Mouse (Mus musculus) cerebellum, adult 11 months (tissue): ENCODE data around the gene Nceh1.
"Not testable (repeated sequence)": the region's sequence is repeated elsewhere in the genome, so short reads cannot be mapped to it uniquely, and the experiment has no call there.

Experiments
- DNase-seq: peaks from one replicate; pipeline ENCODE4 v3.0.0; 2022

Nceh1 gene

DNA sequence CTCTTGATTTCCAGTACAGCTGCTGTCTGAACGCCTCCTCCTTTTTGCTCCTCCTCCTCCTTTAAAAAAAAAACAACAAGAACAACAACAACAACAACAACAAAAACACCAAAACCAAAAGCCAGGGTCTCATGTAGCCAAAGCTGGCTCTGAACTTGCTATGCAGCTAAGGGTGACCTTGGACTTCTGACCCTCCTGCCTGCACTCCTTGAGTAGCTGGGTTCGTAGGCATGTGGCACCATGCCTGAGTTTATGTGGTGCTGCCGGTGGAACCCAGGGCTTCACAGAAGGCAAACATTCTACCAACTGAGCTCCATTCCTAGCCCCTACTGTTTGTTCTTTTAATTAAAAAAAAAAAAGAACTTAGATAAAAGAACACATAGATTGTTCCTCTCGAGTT lies 50.6 kb downstream of the Nceh1 start:
- DNase-seq: no peak

DNA sequence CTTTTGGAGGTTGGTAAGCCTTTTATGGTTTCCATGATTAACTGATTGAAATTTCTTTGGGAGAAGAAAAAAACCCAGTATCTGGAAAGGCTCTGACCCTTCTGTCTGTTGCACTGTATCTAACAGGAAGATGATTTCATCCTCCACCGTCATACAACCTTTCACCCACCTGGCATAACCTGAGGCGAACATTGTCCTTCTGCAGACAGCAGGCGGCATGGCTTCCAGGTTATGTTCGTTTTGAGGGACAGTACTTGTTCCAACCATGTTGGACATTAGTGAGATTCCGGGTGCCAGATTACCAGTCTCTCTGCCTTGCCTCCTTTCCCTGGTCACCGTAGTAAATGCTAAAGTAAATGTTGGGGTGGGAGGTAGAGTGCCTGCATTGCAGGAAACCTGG lies 51.1 kb downstream of the Nceh1 start:
- DNase-seq: no peak

DNA sequence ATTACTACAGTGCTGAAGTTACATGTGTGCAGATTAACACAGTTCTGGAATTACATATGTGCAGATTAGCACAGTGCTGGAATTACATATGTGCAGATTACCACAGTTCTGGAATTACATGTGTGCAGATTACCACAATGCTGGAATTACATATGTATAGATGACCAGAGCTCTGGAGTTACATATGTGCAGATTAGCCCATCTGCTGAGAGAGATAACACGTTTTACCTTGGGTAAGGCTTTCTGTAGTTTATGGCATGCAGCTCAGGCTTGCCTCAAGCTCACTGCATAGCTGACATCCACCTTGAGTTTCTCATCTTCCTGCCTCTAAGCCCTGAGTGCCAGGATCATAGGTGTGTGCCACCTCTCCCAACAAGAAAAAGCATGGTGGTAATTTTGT lies 52.2 kb downstream of the Nceh1 start:
- no peak for DNase-seq

DNA sequence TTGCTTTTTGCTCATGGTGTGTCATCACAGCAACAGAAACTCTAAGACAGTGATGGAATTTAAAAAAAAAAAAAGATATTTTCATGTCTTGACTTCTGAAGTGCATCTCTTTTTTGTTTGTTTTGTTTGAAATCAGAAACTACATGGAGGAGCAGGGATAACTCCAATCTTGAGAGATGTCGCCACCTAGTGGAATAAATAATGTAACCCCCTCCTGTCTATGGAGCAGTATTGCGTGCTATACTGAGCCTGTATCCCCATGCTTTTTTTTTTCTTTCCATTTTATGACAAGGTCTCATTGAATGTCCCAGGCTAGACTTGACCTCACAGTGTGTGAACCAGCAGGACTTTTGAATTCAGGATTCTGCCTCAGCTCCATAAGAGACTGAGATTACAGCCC lies 54.5 kb downstream of the Nceh1 start:
- DNase-seq: peak; percentile 9

DNA sequence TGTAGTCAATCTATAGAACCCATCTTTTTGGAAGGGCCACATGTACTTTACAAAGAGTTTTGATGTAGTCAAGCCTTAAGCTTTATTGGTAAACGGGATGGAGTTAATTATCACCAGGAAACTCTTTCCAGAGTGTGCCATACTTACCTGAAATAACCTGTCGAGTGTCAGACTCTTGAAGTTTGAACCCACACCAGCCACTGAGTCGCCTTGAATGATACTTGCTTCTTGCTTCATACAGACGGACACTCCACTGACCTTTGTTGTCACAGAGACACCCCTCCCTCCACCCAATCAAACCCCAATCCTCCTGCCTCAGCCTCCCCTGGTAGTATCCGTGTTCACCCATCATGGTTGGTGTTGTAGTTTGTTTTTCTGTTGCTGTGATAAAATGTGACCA lies 55.8 kb downstream of the Nceh1 start:
- no peak for DNase-seq

DNA sequence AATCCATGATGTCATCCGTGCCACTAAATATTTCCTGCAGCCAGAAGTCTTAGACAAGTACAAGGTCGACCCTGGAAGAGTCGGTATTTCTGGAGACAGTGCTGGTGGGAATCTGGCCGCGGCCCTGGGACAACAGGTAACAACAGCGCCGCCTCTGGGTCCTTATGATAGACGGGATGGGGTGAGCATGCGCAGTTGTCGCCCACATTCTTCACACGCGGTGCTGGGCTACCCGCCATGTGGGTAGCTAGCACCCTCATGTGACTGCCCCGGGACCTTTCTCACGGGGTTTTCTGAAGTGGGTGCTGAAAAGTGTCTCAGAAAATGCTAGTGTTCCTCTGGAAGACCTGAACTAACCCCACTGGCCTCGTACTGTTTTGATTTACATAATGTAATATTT lies 56.8 kb downstream of the Nceh1 start:
- DNase-seq: no peak

DNA sequence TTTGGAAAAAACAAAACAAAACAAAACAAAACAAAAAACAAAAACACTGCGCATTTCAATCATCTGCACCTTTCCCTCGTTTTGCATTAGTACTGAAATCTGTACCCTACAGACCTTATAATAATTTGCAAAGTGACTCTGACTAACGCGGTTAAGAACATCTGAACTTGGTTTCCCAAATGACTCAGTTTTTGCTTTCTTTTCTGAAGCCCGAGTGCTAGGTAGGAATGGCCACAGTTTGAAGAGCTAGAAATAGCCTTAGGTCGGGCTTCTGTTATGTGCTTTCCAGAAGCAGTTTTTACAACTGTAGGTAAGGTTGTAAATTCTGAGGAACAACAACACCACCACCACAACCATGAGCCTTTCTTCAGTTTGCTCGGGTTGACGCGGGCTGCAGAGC lies 59.1 kb downstream of the Nceh1 start:
- DNase-seq: no peak

DNA sequence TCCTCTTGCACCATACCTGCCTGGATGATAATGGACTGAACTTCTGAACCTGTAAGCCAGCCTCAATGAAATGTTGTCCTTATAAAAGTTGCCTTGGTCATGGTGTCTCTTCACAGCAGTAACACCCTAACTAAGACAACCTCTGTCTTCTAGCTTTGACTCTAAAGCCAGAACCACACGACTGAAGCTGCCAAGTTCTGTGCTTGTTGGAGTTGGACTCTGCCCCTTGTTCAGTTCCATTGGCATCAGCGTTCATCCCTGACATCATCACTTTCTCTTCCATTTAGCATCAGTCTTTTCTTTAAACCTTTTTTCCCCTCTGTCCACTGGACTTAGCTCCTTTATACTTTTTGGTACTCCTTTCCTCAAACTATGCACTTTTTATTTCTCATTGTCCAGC lies 63.4 kb downstream of the Nceh1 start:
- DNase-seq: no peak

DNA sequence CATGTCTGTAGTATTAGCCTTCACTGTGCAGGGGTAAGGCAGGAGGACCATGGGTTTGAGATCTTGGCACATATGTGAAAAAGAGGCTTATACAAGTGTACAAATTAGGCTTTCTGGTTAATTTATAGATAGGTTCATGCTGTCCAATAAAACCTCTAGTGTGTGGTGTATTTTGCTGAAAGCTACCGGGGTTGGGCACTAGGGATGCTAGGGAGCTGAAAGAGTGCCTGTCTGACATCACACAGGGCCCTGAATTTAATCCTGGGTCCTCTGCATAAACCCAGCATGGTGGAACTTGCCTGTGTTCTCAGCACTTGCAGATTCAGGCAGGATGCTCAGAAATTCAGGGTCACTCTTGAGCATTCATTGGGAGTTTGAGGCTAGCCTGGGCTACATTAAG lies 65.0 kb downstream of the Nceh1 start:
- DNase-seq: no peak

DNA sequence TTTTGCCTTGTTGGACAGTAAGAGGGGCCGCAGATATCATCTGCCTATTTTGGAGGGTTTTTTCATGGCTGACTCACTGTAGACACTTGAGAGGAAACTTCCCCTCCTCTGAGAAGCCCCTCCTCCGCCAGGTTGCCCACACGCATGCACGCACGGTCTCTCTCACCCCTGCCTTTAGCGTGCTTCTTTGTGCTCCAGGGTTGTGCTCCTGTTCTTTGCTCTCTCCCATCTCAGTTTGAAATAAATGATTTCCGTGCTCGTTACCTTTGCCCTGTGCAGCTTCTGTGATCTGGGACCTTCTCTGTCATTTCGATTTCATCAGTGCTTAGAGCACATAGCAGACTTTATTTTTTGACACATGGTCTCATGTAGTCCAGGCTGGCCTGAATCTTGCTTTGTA lies 66.3 kb downstream of the Nceh1 start:
- no peak for DNase-seq

DNA sequence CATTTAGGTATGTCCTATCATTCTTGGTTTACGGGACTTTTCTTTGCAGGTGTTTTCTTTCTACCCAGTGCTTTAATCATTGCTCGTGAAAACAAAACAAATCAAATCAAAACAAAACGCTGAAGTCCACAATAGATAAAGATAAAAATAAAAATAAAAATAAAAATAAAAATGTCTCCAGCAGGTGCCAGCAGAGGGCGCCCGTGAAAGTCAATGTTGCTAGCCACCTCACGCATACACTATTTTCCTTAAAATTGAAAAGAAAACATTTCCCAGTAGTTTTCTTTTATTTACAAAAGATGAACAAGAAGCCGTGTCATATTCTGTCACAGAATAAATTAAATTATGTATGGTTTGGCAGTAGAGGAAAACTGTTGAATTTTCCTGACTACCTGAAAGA lies 68.2 kb downstream of the Nceh1 start:
- no peak for DNase-seq

DNA sequence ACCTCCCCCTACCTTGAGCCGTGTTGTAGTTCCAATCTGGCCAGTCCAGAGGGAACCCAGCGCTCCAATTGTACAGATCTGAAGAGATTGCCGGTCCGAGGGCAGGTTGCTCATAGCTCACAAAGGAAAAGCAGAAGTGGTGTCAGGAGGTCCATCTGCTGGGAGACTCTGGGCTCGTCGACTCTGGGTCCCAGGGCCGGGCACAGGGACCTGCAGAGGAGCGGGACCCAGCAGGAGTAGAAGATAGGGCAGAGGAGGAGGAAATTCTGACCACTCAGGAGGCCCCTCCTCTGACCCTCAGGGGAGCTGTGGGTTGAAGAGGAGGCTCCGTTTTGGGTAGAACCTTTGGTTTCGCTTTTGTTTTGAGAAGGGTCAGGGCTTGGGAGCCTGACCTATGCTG lies 75.7 kb downstream of the Nceh1 start:
- no peak for DNase-seq

DNA sequence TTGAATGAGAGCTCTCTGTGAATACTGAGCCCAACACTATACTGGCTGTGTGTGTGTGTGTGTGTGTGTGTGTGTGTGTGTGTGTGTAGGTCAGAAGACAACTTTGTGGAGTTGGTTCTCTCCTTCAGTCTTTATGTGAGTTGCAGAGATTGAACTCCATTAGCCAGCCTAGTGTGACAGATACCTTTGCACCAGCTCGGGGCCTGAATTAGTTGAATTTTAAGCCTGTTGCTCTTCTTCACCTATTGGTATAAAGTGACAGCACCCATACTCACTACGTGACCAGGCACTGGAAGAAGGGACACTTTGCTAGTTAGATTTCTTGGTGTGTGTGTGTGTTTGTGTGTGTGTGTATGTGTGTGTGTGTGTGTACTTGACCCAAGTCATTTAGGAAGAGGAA lies 77.6 kb downstream of the Nceh1 start:
- DNase-seq: no peak

DNA sequence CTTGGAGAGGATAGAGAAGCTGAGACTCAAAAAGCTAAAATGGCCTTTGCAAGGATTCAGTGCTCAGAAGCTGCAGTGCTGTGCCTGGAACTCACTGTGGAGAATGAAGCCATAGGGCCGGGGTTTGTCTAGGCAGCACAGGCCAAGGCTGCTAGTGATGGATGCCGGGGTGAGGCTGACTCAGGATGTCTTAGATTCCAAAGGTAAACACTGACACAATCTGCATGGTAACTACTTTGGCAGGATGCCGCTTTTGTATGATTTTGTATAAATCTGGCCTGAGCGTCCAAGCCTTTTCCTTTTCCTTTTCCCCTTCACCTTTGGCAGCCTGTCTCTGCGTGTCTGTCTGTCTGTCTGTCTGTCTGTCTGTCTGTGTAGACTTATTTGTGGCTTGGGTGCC lies 84.6 kb downstream of the Nceh1 start:
- DNase-seq: no peak

DNA sequence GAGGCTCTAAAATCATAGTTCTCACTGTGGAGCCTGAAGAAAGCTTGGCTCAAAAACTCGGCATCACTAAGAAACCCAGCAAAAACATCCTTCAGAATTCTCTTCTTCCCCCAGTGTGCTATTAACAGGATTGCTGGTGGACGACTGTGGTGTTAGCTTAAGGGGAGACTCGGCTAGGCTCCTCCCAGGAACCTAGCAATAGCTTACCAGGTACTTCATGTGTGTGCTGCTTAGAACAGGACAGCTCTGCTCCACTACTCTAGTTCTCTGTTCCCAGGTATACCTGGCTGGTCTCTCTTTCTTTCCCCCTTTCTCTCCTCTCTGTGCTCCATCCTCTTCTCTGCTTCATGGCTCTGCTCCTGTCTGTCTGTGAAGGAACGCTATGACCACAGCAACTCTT lies 85.1 kb downstream of the Nceh1 start:
- no peak for DNase-seq

DNA sequence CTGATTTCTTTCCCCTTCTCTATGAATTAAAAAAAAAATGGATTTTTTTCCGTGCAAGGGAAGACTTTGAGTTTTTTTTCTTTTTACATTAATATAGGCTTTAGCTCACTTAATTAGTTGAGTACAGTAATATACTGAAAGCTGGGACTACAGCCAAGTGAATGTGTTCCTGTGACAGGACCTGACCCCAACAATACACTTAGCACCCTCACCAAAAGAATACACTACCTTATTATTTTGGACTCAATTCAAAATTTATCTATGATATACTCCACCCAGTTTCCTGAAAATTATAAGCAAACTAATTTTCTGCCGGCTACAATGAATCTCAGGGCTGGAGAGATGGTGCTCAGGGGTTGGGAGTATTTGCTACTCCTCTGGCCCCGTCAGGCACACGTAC lies 86.4 kb downstream of the Nceh1 start:
- DNase-seq: no peak

DNA sequence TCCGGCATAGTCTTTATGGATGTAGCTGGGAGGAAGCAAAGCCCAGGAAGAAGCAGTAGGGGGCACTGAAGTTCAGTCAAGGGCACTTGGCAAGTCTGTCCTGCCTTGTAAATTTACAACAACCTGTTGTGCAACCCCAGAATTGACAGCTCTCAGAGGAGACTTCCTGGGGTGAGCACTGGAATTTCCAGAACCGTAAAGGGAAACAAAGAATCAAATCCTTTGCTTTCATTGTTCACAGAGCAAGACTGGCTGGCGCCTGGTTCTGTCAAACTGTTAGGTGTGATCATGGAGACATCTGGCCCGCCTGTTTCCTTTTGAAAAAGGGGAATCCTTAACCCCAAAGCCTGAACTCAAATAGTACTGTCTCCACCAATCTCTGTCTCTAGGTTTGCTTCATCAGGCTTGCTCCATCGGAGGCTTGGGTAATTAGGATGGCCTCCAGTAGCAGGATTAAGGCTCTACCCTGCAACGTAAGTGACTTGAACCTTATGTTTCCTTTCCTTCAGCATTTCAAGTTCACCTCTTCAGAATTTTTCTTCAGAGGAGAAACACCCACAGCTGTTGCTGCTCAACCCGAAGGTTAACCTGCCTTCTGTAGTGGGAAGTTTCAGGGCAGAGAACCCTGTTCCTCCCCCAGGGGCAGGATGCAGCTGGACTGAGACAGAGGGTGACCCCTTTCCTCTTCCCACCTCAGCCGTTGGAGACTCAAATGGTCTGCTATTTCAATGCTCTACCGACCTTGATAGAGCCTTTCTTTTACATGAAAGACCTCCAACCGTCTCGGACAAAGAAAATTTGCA lies 87.6 kb downstream of the Nceh1 start:
- DNase-seq: no peak

DNA sequence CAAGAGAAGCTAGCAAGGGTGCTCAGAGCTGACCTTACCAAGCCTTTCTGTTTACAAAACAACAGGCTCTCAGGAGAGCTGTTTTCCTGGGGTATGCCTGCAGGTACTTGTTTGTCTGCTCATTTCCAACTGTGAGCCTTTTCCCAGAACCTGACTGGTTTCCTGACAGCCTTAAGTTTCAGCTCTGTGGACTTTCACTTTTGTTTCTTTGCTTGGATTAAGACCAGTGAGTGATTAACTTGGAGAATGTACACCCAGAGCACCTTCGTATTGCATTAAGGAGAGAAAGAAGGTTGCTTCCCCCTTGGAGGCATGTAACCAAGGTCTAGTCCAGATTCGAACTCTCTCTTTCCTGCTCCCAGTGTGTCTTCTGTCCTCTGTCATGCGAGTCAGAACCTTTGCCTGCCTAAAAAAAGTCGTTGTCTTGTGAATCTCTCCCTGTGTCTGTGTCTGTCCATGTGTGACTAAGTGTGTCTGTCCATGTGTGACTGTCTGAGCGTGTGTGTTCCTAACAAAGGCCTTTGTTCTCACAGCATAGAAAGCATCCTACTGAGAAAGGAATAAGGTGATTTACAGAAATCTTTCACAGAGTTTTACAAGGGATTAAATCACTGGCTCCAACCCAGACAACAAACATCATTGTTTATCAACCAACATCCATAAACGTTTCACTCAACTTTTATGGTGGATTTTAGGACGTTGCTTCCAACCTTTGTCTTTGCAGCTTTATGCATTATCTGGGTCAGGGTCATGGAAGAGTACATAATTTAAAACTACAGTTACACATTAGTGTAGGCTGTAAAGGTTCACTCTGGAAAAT lies 90.4 kb downstream of the Nceh1 start:
- no peak for DNase-seq

DNA sequence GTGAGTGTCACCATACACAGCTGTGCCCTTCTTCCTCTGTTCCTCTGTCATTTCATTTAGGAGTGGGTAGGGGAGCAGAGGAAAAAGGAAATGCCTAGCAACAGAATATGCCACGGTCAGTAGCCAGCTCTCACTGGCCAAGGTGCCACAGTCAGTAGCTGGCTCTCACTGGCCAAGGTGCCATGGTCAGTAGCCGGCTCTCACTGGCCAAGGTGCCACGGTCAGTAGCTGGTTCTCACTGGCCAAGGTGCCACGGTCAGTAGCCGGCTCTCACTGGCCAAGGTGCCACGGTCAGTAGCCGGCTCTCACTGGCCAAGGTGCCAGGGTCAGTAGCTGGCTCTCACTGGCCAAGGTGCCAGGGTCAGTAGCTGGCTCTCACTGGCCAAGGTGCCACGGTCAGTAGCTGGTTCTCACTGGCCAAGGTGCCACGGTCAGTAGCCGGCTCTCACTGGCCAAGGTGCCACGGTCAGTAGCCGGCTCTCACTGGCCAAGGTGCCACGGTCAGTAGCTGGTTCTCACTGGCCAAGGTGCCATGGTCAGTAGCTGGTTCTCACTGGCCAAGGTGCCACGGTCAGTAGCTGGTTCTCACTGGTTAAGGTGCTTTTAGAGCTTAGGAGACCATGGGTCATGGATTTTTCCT lies 96.6 kb downstream of the Nceh1 start:
- not testable (repeated sequence) for DNase-seq

DNA sequence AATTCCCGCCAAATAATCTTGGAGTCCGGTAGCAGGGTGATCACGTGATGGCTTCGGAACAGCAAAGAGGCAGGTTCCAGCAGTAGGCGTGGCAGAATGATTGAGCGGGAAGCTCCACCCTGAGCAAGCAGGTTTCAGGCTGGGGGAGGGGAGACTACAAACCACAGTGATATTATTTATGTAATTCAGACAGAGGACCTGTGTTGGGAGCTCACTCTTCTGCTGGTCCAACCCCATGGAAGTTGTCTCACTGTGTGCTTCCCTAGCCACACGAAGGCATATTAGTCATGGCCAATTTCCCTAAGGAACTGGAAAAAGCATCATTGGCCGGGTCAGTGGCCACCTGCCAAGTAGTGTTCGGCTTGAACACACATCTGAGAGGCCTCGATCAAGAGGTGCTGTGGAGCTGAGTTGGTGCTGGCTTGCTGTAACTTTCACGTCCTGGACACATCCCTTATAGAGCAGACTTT lies 97.5 kb downstream of the Nceh1 start:
- DNase-seq: no peak

DNA sequence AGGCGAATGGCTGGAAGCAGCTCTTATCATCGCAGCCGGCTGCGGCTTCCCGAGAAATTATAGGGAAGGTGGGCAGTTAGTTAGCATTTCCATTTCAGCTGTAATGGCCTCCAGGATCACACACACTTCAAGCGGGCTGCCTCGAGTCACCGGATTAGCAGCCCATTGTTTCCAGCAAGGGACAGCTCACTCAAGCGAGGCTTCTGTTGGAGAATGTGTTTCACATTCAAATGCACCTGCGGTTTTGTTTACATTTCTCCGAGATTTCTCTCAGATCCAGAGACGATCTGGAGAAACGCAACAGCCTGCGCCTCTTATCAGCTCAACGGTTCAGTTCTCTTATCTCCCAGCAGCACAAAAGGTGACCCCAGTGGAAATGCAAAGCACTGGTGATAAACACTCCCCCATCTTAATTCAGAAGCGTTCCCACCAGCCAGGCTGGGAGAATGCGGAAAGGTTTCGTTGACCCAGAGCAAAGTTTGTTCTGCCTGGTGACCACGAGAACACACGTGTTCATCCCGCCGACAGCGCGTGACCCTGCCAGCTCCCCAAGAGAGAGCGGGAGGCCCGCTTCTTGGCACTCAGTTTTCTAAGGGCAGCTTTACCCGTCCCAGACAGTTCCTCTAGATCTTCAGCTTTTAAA lies 100.4 kb downstream of the Nceh1 start:
- no peak for DNase-seq

DNA sequence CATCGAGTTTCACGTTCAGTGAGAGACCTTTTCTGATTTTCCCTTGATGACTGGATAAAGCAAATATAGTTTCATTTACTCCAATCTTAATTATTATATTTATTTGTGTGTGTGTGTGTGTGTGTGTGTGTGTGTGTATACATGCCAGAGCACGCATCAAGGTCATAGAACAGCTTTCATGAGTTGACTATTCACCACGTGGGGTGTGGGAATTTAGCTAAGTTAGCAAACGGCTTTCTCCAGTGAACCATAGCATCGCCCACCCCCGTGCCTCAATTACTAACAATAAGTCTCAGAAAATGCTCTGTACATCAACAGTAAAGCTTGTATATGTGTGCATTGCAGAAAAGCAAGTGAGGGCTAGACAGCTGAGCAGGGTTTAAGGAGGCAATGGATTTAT lies 101.0 kb downstream of the Nceh1 start:
- DNase-seq: no peak

DNA sequence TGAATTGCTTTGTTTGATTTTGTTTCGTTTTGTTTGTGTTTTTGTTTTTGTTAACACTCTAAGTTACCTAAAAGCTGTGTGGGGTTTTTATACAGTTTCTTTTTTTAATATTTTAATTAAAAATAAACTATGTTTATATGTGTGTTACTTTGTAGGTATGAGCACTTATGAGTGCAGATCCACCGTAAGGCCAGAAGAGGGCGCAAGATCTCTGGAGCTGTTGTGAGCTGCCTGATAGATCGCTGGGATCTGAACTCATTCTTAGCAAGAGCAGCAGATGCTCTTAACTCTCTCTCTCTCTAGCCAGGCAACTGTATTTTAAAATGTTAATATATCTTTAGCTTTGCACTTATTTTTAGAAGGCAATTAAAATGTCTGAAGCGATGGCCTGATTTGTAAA lies 101.5 kb downstream of the Nceh1 start:
- no peak for DNase-seq
